Mouse (Mus musculus): Measurements from ENCODE around the gene Islr2.

Gene Islr2

GRCm38 (mm10) chr9:58196610-58197567 lies 7.2 kb downstream of the Islr2 start:
- DNase-seq = no peak

- no peak for DNase-seq
These were observed 8.0 kb downstream of the Islr2 start for GRCm38 (mm10) chr9:58196141-58196540.

GRCm38 (mm10) chr9:58195671-58196070 lies 8.4 kb downstream of the Islr2 start:
- DNase-seq = no peak

GRCm38 (mm10) chr9:58194222-58194621 lies 9.9 kb downstream of the Islr2 start:
- no peak for DNase-seq

DNA sequence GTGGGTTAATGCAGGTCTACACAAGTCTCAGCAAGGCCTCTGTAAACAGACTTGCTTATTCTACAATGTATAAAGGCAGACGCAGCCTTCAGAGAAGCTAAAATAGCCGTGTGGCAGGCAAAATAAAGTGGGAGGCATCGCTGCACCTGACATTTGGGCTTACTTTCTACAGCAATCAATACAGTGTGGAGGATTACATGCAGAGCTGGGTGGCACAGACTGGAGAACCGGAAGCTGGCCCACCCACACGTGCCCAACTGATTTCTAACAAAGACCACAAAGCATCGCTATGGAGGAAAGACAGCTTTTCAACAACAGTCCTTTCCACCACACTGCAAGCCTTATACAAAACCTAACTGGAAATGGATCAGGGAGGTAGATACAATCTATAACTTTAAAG lies 19.7 kb downstream of the Islr2 start:
- DNase-seq = no peak

DNA sequence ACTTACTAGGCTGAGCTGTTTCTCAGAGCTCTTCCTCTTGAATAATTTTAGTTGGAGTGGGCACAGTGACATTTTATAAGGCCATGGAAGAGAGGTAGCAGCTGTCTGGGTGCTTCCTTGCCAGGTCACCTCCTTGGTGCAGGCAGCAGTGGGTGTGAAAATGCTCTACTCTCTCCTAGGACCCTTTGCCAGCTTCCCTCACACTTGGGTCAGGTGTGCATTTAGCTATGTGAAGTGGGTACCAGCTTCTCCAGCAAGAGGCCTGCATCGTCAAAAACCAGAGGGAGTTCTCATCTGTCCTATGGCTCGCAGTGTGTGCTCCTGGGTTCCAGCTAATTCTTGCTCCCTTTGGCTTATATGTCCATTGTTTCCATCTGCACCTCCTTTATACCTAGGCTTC lies 24.7 kb downstream of the Islr2 start:
- DNase-seq = no peak

- DNase-seq = no peak
These were observed 27.0 kb downstream of the Islr2 start for GRCm38 (mm10) chr9:58177165-58177564.

GRCm38 (mm10) chr9:58175745-58176487 lies 28.2 kb downstream of the Islr2 start:
- DNase-seq = no peak

DNA sequence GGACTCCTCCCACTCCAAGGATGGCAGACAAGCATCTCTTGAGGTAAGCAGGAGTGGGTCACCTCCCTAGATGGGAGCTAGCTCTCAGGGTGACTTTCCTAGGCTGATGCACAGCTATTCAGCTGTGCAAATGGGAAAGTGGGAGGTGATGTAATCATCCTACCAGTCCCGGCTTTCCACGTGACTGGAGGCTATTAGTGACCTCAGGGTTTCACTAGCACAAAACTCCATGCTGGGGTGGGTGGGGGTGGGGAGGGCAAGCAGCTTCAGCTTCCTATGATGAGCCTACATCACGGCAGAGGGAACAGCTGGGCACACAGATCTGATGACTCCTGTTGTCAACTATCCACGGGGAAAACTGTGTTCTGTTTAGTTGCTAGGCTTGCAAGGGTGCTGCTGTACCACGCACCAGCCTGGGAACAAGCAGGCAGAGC lies 29.3 kb downstream of the Islr2 start:
- no peak for DNase-seq

DNA sequence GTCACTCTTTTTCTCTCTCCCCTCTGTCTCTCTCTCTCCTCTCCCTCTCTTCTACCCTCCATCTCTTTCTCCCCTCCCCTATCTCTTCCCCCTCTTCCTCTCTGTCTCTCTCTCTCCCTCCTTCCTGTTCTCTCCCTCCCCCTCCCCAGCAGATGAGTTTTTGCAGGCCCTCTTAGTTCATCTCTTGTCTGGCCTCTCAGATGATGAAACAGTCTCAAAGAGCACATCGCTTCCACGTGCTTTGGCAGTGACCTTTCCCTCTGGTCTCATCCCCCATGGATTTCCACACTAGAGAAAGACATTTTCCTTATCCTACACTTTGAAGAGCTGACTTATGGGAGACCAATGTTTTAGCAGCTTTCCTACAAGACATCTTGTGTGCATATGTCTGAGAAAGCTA lies 31.3 kb downstream of the Islr2 start:
- no peak for DNase-seq

GRCm38 (mm10) chr9:58169426-58169825 lies 34.7 kb downstream of the Islr2 start:
- no peak for DNase-seq

GRCm38 (mm10) chr9:58168880-58169279 lies 35.2 kb downstream of the Islr2 start:
- no peak for DNase-seq

DNA sequence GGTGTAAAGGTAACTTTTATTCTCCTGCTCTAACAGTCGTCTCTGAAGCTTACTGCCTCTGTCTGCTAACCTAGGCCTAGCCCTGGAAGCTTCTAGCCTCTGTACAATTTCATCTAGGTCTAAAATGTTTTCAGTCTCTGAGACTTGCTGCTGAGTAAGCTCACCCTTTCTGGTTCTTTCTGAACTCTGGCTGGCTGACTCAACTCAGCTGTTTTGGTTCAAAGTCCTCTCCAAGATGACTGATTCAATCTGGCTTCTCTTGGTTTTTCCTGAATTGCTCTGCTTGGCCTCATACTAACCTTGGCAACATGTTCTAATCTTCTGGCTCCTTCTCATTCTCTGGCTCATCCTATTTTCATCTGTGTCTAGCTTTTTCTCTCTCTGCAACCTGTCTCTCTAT lies 38.3 kb downstream of the Islr2 start:
- DNase-seq = no peak

- no peak for DNase-seq
These were observed 41.0 kb downstream of the Islr2 start for GRCm38 (mm10) chr9:58163146-58163545.

DNA sequence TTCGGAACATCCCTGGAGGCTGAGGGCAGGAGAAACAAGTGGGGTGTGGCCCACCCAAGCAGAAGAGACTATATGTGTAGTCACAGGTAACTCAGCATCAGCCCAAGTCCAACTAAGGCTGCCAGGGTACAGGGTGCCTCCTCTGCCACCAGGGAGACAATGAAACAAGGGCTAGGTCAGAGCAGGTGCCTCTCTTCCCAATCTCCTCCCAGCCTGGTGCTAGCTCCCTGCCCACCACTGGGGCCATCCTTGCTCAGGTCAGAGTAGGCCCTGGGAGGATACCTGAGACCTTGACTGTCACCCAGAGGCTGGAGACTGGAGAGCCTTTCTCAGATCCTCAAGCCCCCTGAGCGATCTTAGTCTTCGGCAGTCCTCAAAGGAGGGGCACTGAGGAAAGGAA lies 41.9 kb downstream of the Islr2 start:
- DNase-seq = no peak

DNA sequence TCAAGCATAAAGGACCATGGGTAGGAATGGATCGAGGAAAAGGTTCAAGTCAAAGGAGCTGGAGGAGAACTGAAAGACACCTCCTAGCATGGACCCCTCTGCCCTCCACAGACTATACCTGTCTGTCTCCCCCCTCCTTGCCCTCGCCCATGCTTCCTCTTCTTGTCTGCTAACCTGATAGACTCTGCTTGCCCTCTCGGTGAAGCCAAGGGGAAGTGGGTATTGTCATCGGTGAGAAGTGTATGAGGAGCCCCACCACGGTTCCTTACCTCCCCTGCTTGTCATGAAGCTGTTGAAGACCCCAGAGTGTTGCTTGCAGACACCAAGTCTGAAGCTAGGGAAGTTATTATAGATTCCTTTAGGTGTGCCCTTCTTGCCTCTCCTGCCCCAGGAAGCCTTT lies 43.8 kb downstream of the Islr2 start:
- DNase-seq = no peak

DNA sequence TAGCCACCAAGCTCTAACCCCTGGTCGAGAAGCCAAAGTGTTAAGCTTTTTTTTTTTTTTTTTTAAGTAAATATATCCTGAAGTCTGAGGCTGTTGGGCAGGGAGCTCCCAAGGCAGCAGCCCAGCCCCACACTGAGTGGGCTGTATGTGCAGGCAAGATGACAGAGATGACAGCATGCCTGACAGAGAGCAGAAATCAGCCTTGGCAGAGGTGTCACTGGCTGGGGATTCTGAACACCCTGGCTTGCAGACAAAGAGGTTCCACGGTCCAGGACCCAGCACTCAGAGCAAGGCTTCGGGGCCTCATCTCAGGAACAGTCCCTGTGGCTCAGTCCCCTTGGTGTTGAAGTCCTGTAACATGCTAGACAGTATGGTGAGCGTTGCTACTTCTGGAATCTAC lies 44.3 kb downstream of the Islr2 start:
- DNase-seq = no peak

DNA sequence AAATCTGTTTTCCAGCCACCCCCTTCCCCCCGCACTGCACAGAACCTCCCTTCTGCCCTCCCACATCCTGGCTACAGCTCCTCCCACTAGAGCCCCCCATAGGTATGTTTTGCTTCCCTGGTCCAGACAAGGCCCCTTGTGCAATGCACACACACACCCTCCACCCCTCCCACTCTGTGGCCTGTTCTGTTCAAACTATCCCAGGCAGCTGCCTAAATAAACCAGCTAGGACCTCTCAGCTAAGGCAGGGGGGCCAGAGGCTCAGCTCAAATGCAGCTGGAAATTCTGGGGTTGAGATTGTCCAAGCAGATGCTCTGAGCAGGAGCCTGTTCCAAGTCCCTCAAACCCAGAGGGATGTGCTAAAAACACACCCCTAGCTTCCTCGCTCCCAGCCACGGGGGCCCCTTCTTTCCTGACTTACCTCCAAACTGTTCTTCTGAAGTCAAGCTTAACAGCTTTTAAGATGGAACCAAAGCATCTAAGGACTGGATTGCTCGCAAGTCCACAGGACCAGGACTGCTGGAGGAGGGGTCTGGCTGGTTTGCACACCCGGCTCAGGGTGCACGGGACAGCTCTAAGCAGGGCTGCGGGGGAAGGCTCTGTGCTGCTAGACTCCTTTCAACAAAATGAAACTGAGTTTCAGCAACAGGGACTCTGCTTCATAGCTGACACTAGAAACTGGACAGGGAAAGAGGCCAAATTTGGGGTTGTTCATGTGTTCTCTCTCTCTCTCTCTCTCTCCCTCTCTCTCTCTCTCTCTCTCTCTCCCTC lies 45.4 kb downstream of the Islr2 start:
- no peak for DNase-seq

DNA sequence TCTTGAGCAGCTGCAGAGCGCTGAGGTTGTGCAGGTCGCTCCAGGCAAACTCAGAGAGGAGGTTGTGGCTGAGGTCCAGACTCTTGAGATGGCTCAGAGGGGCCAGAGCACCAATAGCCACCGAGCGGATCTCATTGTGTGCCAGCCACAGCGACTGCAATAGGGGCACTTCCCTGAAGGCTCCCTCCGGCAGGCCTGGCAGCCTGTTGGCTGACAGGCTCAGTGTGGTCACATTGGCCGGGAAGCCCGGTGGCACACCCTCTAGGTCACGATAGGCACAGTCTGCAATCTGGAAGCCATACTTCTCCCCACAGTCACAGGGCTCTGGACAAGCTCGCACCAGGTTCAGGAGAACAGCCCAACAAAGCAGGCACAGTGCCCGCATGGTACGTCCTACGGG lies 46.3 kb downstream of the Islr2 start:
- DNase-seq = no peak

GRCm38 (mm10) chr9:58156819-58157560 lies 47.1 kb downstream of the Islr2 start:
- no peak for DNase-seq

GRCm38 (mm10) chr9:58155366-58155765 lies 48.8 kb downstream of the Islr2 start:
- no peak for DNase-seq

GRCm38 (mm10) chr9:58153095-58153494 lies 51.0 kb downstream of the Islr2 start:
- DNase-seq = no peak

Measured in lung, adult 18-20 months (tissue).